Mouse (Mus musculus) MEL-GATA-1-ER (cell line): Measurements from ENCODE around the gene Slc2a8.
A peak's percentile ranks its signal among the peaks of the same experiment; 100 is the strongest.

Experiments used
- DNase-seq: peaks from one replicate; pipeline ENCODE4 v3.0.0-alpha.2; 2012; ENCODE audit warnings: low read depth; ENCODE audit errors: extremely low read depth

Slc2a8 gene

GRCm38 (mm10) chr2:32971235-32971634 is 10.6 kb downstream of the Slc2a8 start:
- DNase-seq: no peak

- DNase-seq: no peak
Observed at GRCm38 (mm10) chr2:32969326-32969725, 12.6 kb downstream of the Slc2a8 start.

- no peak for DNase-seq
Observed at GRCm38 (mm10) chr2:32968024-32968614, 13.8 kb downstream of the Slc2a8 start.

GRCm38 (mm10) chr2:32966689-32967631 is 14.9 kb downstream of the Slc2a8 start:
- DNase-seq: no peak

- DNase-seq: no peak
Observed at GRCm38 (mm10) chr2:32966184-32966688, 15.6 kb downstream of the Slc2a8 start.

- no peak for DNase-seq
Observed at GRCm38 (mm10) chr2:32965511-32966183, 16.2 kb downstream of the Slc2a8 start.

- DNase-seq: no peak
Observed at GRCm38 (mm10) chr2:32964659-32965457, 17.0 kb downstream of the Slc2a8 start.

- no peak for DNase-seq
Observed at GRCm38 (mm10) chr2:32963981-32964380, 17.9 kb downstream of the Slc2a8 start.

GRCm38 (mm10) chr2:32963544-32963943 is 18.3 kb downstream of the Slc2a8 start:
- DNase-seq: no peak

- DNase-seq: no peak
Observed at GRCm38 (mm10) chr2:32962875-32963220, 19.0 kb downstream of the Slc2a8 start.

GRCm38 (mm10) chr2:32962062-32962874 is 19.6 kb downstream of the Slc2a8 start:
- DNase-seq: no peak

- peak; percentile 77 for DNase-seq
Observed at GRCm38 (mm10) chr2:32961192-32961995, 20.5 kb downstream of the Slc2a8 start, which contains the start of the genes Rpl12 and Lrsam1. Rpl12 (plus strand) TSS chr2:32961559. Lrsam1 (minus strand) TSS chr2:32961614.

- no peak for DNase-seq
Observed at GRCm38 (mm10) chr2:32960273-32960672, 21.6 kb downstream of the Slc2a8 start.

- no peak for DNase-seq
Observed at GRCm38 (mm10) chr2:32957344-32957743, 24.5 kb downstream of the Slc2a8 start.

GRCm38 (mm10) chr2:32954581-32954980 is 27.3 kb downstream of the Slc2a8 start:
- no peak for DNase-seq

GRCm38 (mm10) chr2:32947454-32947853 is 34.4 kb downstream of the Slc2a8 start:
- no peak for DNase-seq

- DNase-seq: no peak
Observed at GRCm38 (mm10) chr2:32940483-32940882, 41.4 kb downstream of the Slc2a8 start.

GRCm38 (mm10) chr2:32939418-32939817 is 42.5 kb downstream of the Slc2a8 start:
- peak; percentile 69 for DNase-seq

- DNase-seq: no peak
Observed at GRCm38 (mm10) chr2:32938741-32939140, 43.1 kb downstream of the Slc2a8 start.
